Mouse (Mus musculus) layer of hippocampus, adult 9-10 months (tissue): ENCODE results near the gene Grid2ip.

Experiments used
- DNase-seq: peaks from one replicate; pipeline ENCODE4 v3.0.0; 2022; ENCODE audit warnings: low spot score

Grid2ip gene

GRCm38 (mm10) chr5:143356686-143357388 lies at the start of gene Grid2ip:
Gene Grid2ip (plus strand): TSS chr5:143357338.
- no peak for DNase-seq

GRCm38 (mm10) chr5:143308825-143309224 lies 48.3 kb upstream of the Grid2ip start:
- DNase-seq = no peak

DNA sequence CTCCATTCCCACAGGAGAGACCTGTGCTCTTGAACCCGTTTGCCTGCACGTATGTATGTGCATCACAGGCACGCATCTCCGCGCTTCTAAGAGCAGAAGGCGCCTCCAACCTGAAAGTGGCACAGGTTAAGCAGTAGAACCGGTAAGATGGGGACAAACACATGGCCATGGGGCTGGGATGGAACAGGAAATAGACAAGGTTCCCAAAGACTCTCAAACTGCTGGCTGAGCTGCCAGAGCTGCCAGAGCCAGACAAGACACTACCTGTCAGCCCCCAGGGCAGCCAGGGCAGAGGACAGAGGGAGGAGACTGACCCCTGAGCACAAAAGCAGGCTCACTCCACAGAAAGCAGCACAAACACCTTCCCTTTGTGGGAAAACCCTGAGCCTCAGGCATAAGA lies 47.2 kb upstream of the Grid2ip start:
- DNase-seq = no peak

- no peak for DNase-seq
Observed at GRCm38 (mm10) chr5:143311886-143312285, 45.3 kb upstream of the Grid2ip start.

- DNase-seq = no peak
Observed at GRCm38 (mm10) chr5:143314183-143314729, 42.9 kb upstream of the Grid2ip start.

DNA sequence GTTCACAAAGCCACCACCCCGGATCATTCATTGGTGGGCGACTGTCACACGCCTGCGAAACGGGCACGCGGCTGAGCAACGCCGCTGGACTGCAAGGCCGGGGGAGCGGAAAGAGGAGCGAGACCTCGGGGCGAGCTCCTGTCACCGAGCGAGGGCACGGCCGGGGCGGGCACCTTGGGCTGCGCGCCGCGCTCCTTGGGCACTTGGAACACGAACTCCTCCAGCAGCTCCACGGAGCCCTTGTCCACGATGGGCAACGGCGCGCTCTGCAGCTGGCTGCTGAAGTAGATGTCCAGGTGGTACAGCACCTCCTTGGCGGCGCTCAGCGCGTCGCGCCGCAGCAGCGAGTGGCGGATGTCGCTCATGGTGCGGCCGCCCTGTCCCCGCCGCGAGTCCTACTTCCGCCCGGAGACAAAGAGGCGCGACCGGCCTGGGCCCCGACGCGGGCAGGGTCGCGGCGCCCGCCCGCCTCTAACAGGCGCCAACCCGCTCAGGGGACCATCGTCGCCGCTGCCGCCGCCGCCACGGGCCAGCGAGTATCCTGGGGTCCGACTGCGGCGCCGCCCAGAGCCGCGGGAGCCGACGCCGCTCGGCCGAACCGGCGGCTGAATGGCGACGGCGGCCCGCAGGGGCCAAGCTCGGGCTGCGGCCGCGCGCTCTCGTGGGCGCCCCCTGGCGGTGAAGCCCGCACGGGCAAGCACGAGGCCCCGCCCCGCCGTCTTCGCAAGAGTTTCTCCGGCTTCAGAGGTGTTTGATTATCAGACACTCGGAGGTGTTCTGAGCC lies 42.2 kb upstream of the Grid2ip start, which contains the start of gene E130309D02Rik:
E130309D02Rik (minus strand) TSS at position 631 of the 784 bp plus-strand sequence.
- peak; percentile 53 for DNase-seq

GRCm38 (mm10) chr5:143315514-143315888 lies 41.6 kb upstream of the Grid2ip start:
- DNase-seq = no peak

DNA sequence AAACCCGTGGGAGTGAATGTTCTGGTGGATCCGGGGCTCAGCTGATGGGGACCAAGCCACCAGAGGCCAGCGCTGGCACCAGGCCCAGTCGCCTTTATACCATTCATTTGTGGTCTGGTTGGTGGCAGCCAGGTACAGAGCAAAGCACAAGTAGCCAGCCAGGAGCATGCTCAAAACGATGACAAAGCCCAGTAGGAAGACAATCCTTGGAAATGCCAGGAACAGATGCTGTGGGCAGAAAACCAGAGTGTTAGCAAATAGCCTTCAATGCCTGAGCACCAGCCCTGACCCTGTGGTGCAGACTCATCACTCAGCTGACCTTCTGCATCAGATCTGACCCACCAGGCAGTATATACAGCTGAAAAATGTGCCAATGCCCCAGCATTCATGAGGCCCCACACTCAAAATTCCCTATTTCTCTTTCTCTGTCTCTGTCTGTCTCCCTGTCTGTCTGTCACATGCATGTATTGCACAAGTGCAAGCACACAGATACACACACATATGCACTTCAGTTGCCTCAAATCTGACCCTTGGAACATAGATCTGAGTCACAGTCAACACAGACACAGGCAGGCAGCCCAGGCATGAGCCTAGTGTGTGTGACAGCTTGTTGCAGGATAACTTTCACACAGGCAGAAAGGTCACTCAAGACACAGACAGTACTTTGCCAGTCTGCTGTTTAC lies 40.4 kb upstream of the Grid2ip start:
- no peak for DNase-seq

DNA sequence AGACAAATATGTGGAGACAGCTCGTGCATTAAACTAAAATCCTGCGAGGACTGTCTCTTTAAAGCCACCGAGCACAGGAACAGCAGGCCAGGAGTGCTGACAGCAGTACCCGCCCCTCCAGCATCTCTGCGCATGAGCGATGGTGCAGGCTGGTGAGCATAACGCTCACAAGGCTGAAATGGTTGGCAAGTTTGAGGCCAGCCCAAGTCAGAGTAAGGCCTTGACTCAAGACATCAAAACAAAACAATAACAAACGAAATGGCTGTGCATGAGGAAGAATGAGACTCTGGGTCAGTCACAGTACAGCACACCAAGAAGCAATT lies 39.9 kb upstream of the Grid2ip start:
- no peak for DNase-seq

DNA sequence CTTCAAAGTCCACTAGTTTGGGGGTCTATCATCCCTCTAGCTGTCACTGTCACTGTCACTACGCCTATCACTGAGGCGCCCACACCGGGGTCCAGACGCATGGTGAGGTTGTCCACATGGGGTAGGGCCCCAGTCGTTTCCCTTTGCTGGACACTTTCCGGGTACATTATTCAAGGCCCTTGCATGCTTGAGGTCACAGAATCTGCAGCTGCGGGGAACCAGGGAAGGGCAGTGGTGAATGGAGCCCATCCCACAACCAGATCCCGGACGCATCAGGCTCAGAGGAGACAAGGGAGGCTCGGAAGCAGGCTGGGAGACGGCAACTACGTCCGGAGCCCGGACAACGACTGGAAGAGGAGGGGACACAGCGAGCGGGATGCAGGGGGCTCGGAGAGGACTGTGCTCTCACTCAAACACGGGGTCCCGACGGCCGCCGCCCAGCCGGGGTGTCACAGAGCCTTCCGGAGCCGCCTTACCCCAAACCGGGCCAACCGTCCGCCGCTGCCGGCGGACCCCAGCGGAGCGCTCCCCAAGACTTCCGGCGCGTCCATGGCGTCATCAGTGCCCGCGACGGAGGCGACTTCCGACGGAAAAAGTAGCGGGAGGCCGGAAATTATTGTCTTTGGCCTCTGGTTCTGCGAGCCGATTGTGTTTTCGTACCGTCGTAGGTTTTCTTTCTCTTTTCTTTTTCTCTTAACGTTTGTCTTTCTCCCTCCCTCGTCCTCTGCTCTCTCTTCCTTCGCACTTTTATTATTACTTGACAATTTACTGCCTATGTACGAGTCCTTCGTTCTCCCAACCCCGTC lies 28.2 kb upstream of the Grid2ip start, which contains the start of gene Zdhhc4:
Zdhhc4 (minus strand) TSS at position 567 of the 806 bp plus-strand sequence.
- DNase-seq = peak; percentile 53

GRCm38 (mm10) chr5:143333872-143334271 lies 23.3 kb upstream of the Grid2ip start:
- peak; percentile 87 for DNase-seq

DNA sequence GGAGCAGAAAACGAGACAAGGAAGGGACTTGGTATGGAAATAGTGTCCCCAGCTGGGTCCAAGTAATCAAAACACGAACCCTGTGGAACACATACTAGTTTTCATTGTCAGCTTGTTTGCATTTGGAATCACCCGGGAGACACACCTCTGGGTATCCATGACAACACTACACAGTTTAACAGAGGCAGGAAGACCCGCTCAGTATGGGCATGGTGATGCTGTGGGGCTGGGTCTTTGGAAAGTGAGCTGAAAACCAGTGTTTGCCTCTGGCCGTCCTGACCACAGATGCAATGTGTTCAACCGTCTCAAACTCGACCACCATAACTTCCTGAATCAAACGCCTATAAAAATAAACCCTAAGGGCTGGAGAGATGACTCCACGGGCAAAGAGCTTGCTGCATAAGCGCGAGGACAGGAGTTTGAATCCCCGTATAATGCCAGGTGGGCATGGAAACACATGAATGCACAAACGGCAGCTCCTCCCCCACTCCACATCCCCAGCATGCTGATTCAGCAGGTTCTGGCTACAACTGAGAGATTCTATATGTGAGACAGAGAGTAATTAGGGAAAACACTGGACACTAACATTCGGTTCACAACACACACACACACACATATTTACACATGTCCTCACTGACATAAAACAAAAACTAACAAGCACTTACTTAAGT lies 22.6 kb upstream of the Grid2ip start:
- no peak for DNase-seq

DNA sequence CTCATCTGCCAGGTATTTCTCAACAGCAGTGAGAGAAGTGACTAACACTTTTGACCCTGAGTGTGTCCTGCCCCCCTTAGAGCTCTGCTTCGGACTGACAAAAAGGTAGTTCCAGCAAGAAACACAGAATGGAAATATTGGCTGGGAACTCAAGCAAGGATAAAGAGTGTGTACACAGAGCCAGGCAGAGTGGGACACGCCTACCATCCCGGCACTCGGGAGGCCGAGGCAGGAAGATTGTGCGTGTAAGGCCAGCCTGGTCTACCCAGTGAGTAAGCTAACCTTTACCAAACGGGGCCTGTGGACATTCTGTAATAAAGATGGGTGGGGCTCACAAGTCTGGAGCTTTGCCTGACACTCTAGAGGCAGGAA lies 22.1 kb upstream of the Grid2ip start:
- DNase-seq = no peak

- DNase-seq = no peak
Observed at GRCm38 (mm10) chr5:143336559-143336958, 20.6 kb upstream of the Grid2ip start.

GRCm38 (mm10) chr5:143339603-143340002 lies 17.5 kb upstream of the Grid2ip start:
- DNase-seq = no peak

GRCm38 (mm10) chr5:143346367-143346766 lies 10.8 kb upstream of the Grid2ip start:
- no peak for DNase-seq

- DNase-seq = no peak
Observed at GRCm38 (mm10) chr5:143356017-143356416, 1.1 kb upstream of the Grid2ip start.

DNA sequence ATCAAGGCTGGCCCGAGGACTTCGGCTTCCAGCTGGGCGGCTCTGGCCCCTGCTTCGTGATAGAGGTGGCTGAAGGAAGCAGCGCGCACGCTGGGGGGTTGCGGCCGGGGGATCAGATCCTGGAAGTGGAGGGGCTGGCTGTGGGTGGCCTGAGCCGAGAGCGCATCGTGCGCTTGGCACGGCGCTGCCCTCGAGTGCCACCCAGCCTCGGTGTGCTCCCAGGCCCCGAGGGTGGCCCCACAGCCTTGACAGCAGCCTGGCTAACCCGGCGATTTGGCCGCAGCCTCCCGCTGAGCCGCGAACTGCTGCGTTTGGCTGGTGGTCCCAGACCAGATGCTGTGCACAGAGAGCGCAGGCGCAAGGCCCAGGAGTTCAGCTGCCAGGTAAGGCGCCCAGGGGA lies 426 bp downstream of the Grid2ip start:
- no peak for DNase-seq

GRCm38 (mm10) chr5:143359263-143359662 lies 2.1 kb downstream of the Grid2ip start:
- DNase-seq = no peak

GRCm38 (mm10) chr5:143360000-143360399 lies 2.9 kb downstream of the Grid2ip start:
- no peak for DNase-seq

DNA sequence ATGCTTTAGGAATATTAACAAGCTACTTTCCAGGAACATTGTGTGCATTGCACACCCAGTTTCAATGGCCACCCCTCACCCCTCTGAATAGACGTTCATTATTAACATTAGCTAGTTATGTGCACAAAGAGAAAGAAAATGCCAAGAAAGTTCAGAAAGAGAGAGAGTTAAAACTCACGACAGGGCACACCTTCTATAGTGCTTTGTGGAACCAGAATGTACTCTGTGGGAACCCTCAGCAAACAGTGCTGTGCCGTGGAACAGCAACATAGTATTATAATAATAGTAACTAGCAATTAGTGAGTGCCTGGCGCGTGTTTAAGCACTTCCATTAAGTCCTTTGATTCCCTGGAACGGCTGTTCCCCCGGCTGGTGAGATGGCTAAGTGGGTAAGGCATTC lies 4.3 kb downstream of the Grid2ip start:
- no peak for DNase-seq
